Mouse (Mus musculus) cerebellum, postnatal 4 days (tissue): ENCODE results near the gene C4bp.
"Not testable (repeated sequence)": the region's sequence is repeated elsewhere in the genome, so short reads cannot be mapped to it uniquely, and the experiment has no call there.

ENCODE experiments used
- DNase-seq, 2 experiments: peaks; one replicate each; pipeline ENCODE4 v3.0.0; 2022; ENCODE audit warnings: low spot score in 2 of 2, mixed read lengths in 1 of 2

Gene C4bp

DNA sequence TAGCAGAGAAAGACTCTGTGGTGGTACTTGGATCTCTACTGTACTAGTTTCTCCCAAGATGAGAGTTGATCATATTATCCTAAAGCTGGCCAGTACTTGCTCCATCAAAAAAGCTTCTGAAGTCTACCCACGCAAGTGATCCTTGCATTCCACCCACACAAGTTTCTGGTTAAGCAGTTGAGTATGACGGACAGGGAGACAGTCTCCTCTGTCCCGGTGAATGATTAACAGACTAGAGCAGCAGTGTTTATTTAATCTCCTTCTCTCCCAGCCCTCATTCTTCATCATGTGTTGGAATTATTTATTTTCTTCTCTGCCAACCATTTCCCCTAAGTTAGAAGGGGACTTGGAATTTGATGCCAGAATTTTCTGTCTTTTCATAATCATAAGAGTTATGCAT is at the start of gene C4bp:
C4bp (minus strand) TSS at position 179 of the 400 bp plus-strand sequence.
- DNase-seq: no peak

DNA sequence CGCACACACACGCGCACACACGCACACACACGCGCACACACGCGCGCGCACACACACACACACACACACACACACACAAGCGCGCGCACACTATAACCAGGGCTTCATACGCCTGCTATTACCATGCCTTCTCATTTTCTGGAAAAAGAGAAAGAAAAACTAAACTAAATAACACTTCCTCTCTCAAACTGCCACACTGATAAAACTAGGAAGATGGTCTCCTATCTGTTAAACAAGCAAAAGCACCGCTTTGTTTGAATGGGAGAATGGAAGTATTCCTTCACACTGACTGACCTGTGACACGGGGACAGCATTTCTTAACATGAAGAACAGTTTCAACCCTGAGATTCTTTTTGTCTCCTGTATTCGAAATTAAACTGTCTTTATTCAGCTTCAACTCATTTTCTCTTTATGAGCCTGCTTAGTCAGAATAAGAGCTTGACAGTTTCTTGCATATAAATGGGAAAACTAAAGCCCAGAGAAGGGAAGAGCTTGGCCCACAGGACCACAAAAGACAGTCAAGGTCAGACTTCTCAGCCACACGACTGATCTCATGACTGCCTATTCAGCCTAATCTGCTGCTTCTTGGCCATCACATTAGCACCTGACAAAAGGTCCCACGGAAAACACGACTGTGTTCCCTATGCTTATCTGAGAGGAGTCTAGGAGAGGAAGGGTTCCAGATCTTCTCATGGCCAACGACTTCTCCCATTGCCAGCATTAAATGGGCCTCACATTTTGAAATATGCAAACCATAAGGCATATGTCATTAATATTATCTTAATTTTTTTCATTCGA is 49.0 kb upstream of the C4bp start:
- no peak for DNase-seq

DNA sequence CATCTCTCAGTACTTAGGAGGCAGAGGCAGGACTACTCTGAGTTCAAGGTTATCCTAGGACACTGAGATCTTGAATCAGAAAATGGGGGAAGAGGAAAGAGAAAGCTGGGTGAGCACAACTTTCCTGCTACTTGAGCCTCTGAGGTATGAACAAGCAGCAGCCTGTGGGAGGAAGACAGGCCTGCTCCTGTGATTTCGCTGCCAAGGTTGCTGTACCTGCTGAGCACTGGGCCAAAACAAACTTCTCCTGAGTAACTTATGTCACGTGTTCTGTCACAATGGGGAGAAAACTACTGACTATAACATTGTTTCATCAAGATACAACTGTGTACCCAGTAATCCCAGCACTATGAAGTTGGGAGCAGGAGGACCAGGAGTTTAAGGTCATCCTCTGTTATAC is 42.2 kb upstream of the C4bp start:
- no peak for DNase-seq

DNA sequence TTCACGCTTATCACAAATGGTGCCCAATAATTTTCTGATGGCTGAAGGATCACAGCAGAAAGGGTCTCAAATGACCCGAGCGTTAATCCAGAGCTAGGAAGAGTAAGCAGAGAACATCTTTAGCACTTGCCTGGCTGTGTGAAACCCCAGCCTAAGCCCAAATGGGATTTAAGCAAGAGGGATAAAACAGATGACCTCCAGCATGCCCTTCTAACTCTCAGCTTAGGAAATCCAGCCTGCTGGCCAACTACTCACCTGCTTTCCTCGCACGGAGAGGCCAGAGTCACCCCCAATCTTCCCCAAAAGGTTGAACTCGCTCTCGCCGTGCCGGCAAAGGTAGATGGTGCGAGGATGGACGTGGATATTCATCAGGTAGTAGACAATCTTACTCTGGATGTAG is 40.5 kb upstream of the C4bp start:
- DNase-seq: no peak

DNA sequence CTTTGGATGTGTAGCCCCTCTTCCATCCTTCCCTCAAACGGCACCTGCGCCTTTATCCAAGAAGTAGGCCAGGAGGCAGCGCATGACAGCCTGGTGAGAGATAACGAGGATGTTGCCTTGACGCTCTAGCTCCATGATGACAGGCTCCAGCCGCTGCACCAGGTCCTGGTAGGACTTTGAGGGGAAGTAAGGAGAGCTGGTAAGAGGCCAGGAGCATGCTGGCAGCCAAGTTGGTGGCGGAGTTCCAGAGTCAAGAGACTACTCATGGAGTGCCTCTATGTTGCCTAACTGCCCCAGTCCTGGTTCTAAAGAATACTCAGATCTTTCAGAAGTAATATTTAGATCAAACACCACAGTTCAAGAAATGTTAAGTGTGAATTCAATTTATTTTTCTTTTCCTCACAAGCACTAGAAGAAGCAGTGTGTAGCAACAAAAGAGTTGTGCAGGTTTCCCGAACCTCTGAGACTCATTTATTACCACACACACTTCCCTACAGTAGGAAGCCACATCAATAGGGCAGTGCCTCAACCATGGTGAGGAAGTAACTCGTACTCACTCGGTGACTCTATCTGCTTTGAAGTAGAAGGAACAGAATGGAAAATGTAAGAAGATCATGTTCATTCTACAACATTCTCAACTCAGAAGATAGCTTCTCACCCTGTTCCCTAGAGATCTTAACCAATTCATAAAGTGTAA is 38.7 kb upstream of the C4bp start:
- peak in 1 of 2 experiments; percentile 26 for DNase-seq

DNA sequence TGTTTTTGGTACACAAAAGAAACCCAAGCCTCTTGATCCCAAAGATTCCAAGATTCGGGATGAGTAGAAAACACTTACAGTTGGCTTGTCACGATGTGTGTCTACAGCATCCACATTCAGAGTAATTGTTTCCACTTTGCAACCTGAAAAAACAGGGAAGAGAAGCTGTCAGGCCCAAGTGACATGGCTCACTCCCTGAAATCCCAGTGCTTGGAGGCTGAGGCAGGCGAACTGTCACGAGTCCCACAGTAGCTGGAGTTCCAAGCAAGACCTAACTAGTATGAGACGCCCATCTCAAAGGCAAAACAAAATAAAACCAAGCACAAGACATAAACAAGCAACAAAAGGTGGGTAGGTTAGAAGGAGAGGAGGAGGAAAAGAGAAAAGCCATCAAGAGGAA is 37.2 kb upstream of the C4bp start:
- no peak for DNase-seq

DNA sequence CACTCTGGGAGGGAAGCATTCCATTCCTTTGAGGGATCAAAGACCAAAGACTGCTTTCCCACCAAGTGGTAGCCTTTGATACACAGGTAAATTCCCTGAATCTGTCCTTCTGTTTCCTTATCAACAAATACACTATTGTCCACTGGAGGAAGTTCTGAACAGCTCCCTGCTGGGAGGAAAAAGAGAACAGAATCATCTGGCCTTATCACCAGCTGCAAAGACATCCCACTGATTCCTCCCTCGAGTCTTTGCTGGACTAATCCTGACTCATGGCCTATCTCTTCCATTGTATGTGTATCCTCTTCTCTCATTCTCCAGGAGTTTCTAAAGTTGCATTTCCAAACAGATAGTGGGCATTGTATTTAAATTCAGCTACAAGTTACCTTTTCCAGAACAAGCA is 22.5 kb upstream of the C4bp start:
- no peak for DNase-seq

DNA sequence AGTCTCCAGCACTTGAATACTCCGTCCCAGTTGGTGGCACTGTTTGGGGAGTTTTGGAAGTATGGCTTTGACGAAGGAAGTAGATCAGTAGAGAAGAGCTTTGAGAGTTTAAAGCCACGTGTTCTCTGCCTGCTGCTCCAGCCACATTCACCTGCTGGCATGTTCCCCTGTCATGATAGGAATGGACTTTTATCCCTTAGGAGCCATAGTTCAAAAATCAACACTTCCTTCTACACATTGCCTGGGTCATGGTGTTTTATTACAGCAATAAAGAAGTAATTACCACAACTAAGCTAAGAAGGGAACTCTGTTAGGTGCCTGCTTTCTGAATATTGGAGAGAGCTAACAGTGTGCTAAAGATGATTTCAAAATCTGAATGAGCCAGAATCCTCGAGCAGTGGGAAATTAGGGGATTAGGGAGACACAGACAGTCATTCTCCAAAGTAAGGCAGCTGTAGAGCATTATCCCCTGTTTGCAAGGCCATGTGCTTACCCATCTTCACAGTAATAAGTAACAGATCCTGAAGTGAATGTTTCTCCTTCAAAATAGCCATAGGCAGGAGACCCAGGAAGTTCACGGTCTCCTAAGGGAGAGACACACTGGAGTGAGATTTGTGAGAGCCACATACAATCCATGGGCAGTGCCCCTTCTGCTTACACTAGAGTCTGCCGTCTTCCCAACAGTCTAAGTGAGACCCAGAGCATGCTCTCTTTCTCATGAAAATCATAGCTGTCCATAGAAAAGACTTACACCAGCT is 20.4 kb upstream of the C4bp start:
- DNase-seq: no peak

DNA sequence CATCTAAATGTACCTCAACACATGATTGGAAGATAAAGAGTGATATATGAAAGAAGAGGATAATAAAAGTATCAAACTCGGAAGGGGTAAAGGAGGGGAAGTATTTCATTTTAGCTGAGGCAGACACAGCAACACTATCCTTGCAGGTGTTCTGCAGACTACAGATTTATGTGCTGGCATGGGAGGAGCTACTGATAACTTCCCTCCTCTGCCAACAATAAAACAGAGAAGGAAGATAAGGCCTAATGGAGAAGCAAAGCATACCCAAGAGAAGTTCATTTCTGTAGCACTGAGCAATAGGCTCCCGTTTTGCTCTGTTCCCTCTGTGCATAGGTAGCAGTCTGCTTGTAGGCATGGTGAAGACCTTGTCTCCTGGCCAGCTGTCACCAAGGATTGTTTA is 19.6 kb upstream of the C4bp start:
- DNase-seq: no peak

DNA sequence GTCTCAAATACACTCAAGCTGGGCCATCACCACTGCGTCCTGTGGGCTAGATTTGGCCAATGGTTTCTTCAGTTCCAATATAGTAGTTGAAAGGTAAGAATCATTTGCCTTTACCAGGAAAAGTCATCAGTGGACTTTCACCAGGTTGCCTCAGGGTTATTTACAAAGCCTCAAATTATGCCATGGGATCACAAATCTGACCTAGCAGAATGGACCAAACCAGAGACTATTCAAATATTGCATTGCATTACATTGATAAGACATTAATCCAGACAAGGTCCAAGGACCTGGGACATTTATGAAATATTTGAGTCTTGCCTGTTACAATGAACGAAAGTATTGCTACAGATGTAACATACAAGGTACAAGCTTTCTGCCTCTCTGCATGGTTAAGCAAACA is 17.1 kb upstream of the C4bp start:
- DNase-seq: no peak

DNA sequence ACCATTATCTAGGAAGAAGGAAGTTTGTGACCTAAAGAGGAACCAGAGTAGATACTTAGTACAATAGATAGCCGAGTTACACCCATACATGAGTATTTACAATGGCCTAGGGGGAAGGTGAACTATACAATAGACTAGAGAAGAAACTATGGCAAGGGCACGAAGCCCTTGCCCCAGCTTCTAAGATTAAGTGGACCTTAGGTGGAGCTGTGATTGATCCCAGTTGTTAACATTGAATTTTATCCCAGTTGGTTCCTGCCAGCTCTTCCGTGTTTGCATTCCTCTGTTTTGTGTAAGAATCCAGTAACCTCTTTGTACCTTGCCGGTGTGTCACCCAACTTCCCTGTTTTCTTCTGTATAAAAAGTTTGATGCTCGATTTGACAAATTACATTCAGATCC is 2.1 kb upstream of the C4bp start:
- DNase-seq: not testable (repeated sequence)

DNA sequence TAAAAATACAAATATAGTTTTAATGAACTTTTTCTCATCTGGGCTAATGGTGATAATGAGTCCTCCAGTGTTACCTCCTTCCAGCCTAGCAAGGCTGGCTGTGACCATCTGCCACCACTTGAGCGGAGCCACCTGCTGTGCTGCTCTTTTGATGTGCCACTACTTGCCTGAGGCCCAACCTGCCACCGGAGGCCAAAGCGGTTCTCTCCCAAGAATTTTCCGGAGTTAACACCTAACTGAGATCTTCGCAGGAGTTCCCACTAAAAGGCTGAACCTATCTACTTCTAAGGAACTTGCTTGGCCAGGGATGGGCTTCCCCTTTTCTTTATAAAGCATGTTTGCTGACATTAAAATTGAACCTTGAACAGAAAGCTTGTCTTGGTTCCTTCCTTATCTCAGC is 1.8 kb downstream of the C4bp start:
- DNase-seq: not testable (repeated sequence)

DNA sequence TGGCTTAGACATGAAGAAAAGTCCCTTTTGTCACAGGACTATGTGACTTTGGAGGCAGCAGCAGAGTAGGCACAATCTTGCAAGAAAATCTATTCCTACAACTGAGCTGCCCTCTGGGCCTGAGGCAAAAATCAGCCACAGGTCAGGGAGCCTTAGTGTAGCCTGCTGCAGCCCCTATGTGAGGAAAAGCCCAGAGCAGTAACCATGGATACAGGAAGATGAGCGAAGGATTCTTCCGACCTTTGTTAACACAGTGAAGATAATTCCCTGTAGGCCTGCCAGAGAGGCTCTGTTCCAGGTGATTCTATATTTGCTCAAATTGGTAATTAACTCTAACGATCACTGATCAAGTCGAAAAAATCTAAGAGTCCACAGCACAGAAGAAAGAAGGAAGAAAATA is 17.3 kb downstream of the C4bp start:
- no peak for DNase-seq

DNA sequence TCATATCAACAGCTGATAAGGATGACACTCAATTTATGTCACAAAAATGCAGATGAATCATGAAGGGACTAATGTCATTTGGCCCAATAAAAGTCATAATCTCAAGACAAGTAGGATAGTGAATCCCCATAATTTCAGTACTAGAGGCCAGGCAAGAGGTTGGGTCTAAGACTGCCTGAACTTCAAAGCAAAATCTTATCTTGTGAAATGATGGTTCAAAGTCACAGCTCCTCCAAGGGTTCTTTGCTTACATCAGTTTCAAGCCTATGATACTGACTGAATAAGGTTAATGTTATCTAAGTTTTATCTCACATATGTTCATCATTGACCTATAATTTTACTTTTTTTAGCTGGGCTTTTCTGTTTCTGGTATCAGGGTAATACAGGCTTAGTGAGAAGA is 20.5 kb downstream of the C4bp start:
- no peak for DNase-seq

DNA sequence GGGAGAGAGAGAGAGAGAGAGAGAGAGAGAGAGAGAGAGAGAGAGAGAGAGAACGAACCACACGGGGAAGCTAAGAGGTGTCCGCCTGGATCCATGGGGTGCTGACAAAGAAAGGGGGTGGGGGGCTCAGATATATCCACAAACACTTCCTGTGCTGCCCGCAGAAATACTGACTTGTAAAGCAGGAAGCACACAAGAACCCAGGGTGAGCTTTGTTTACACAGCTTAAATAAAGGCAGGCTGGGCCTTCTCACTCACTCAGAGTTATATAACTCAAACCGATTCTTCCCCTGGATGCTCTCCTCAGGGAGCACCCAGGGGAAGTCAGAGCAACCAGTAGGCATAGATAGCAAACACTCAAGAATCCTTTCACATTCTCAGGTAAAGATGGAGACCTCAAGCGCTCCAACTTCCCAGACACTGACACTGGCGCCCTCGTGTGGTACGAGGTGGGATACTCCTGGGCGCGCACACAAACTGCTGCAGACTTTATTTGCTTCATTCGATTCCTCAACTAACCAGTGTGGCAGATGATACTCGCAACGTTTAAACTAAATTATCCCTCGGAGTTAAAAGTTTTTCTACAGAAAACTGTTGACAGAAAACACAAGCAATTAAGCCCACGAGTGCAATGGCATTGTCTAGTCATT is 27.5 kb downstream of the C4bp start:
- peak; percentile 72 to 81 for DNase-seq

DNA sequence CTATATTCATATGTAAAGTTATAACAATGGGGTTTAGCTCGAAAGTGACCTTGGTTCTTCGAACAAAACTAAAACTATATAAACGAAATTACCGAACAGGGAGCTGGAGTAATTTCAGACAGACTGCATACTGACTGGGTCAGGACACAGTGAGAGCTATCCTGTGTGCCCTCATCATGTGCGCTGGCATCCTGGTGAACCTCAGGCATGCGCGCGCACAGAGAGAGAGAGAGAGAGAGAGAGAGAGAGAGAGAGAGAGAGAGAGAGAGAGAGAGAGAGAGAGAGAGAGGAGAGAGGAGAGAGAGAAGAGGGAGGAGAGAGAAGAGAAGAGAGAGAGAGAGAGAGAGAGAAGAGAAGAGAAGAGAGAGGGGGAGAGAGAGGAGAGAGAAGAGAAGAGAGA is 28.1 kb downstream of the C4bp start:
- DNase-seq: no peak

DNA sequence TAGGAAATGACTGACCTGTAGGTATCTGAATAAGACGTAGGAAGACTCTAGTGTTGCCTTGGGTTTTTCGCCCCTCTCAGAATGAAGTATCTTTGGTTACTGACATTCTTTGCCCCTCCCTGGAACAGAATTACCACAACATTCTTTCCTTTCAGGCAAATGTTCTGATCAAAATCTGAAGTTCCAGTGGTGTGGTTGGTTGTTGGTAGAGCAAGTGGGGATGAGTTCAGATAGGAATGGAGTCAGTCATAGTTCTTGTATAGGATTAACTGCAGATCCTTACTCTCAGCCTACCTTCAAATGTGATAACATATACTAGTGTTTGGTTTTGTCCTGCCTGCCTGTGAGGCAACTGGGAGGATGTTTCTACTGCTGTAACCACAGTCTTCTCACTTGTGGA is 31.9 kb downstream of the C4bp start, which contains the start of gene Zp3r:
Zp3r (minus strand) TSS at position 101 of the 400 bp plus-strand sequence.
- DNase-seq: no peak

DNA sequence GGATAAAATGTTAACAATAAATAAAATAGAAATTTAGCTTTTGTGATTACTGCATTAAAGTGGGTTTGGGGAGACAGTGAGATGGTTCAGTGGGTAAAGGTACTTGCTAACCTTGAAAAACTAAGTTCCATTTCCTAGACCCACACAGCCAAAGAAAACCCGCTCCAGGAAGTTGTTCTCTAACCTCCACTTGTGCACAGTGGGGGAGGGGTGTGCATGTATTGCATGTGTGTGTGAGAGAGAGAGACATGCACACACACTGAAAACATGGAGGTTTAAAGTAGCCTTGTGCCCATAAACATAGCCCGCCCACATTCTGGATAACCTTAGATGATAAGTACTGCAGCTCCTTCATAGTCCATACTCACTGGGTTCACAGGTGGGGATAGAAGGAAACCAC is 65.1 kb downstream of the C4bp start:
- no peak for DNase-seq

DNA sequence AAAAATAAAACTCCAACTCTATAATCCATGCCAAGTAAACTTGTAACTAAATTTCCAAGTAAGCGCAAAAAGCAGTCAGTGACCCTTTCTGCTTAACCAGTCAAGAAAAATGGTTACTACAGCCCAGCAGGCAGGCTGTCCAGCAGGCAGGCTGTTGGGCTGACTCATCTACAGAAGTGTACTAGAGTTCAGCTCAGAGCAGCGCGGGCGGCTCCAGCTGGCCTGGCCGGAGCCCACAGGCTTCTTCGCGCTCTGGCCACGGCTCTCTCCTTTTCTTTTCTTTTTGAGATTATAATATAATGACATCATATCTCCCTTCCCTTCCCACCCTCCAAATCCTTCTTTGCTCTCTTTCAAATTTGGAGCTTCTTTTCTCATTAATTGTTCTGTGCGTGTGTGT is 72.8 kb downstream of the C4bp start:
- no peak for DNase-seq
